Mouse (Mus musculus) activated CD4-positive, CD25-positive, alpha-beta regulatory T cell, adult 4 months (primary cell): ENCODE data around the gene Hist2h3b. TPM values are rescaled to one million over a fixed set of nuclear protein-coding genes. Genes with fewer than 3 reads are reported as not detected.

Experiments used
- ATAC-seq: one replicate; pipeline ENCODE4 v1.8.0; 2017
- polyA plus RNA-seq, 2 experiments: library from polyadenylated mRNA; unstranded; fragments of 100-300 nt; shearing (Covaris generic); gene quantifications; one replicate each; pipeline ENCODE4 v1.2.1; 2017

The Hist2h3b gene
- polyA plus RNA-seq: 10 to 100 TPM; 23.4 to 32.3 TPM

GRCm38 (mm10) chr3:96268051-96268775, at the start of gene Hist2h3b:
Hist2h3b (plus strand) TSS chr3:96268654.
- ATAC-seq: peak; percentile 33

DNA sequence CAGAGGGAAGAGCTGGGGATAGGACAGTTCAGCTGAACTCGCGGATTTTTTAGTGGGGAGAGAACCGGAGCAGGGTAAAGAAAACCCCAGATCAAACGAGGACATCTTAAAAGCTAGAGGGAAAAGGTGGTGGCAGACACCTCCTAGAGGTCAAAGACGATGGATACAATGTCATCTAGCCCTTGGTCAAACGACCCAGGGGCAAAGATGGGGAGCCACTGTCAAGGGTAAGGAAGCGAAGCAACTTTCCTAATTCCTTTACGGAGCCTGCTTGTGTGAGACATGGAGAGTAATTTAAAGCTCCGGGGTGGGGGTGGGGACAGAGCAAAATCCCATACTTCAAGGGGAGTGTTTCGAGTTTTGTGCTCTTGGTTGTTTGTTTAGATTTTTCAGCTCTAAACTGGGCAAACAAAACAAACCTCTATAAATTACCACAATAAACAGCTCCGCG, 49.2 kb upstream of the Hist2h3b start:
- peak; percentile 13 for ATAC-seq

GRCm38 (mm10) chr3:96219661-96220130, 48.8 kb upstream of the Hist2h3b start, which contains the start of the genes Bola1 and Hist2h2ab:
Bola1 (minus strand) TSS chr3:96219709.
Hist2h2ab (plus strand) TSS chr3:96219865.
- ATAC-seq: peak; percentile 70

GRCm38 (mm10) chr3:96220131-96220764, 48.2 kb upstream of the Hist2h3b start:
- ATAC-seq: peak; percentile 0

- ATAC-seq: peak; percentile 75
Measured at GRCm38 (mm10) chr3:96220765-96221639, 47.5 kb upstream of the Hist2h3b start, which contains the start of the genes Hist2h2ac and Hist2h2be. Hist2h2ac (minus strand) TSS chr3:96220880. Hist2h2be (plus strand) TSS chr3:96221119.

DNA sequence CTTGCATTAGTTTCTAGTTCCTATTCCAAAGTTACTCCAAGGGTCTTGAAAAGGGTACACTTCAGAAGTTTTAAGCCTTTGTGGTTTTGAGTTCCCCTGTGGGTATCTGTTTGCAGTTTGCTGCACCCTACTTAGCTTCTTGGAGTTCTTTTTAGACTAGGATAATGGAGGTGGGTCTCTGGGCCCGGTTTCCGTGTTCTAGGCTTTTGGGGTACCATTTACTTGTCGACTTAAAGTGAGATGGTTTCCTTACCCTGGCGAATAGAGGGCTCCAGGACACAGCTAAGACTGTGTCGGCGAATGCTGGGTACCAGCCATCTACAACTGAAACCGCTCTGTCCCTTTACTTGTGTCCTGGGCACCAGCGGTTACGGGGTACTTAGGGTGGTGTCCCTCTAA, 46.8 kb upstream of the Hist2h3b start:
- ATAC-seq: no peak

DNA sequence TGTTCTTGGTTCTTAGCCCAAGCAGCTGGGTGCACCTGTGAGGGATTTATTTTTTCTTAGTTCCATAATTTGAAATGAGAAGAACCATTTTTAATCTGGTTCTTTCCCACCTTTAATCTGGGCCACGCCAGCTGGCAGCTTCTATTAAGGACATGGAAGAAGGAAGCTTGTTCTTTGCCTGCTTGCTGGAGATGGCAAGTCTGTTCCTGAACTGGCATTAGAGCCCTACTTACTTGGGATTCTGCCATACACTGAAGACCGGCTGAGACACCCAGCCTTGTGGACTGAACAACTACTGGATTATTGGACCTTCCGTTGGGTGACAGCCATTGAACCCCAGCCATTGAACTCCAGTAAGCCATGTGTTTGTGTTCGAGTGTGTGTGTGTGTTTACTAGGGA, 45.7 kb upstream of the Hist2h3b start:
- no peak for ATAC-seq

DNA sequence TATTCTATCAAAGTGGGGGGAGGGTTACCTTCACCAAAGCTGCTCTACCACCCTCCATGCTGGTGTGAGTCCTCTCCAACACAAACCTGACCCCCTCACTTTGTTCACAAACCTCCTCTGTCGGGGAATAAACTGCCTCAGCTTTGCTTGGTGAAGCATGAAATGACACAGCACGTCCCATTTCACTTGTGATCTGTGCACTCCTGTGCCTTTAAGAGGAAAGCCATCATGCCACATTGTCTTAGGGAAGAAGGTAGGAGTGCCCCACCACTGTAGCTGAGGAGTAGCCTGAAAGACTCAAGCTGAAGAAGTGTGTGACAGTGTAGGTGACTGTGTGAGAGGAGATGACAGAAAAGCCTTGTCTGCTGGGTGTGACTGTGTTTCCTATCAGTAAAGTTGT, 43.0 kb upstream of the Hist2h3b start:
- ATAC-seq: no peak

DNA sequence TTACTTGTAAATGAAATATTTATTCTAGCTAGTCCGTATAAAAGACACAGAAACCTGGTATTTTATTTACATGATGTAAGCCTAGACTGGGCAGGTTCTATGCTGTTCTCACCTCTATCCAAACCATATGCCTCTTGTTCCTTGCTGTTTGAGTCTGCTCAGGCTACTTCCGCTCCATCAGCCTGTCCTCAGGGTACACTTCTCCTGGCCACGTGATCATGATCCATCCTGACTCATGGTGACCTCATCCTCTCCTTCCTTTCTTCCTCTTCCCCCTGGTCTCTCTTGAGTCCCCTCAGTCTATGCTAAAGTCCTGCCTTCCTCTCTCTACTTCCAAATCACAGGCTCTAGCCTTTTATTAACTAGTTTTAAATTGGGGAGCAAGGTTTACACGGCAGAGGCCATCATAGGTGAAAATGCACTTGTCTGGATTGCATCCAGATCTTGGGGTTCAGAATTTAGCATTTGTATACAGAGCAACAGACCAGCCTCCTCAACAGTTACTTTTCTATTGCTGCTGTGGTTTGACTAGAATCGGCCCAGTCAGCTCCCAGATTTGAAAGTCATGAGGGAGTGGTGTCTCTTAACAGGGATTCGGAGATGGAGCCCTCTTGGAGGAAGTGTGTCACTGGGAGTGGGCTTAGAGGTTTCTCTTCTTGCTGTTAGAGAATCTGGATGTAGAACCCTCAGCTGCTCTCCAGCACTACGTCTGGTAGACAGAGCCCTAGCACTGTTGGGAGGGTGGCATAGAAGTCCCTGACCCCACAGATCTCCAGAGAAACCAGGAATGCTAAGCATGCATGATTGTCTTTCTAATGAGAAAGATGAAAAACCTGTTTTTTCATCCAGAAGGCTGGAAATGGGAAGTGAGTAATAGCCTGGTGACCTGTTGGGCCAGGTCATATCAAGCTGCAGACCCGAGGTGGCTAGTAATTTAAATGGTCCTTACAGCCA, 41.5 kb upstream of the Hist2h3b start:
- no peak for ATAC-seq

- ATAC-seq: no peak
Measured at GRCm38 (mm10) chr3:96228828-96229227, 39.6 kb upstream of the Hist2h3b start.

- no peak for ATAC-seq
Measured at GRCm38 (mm10) chr3:96230404-96230803, 38.0 kb upstream of the Hist2h3b start.

DNA sequence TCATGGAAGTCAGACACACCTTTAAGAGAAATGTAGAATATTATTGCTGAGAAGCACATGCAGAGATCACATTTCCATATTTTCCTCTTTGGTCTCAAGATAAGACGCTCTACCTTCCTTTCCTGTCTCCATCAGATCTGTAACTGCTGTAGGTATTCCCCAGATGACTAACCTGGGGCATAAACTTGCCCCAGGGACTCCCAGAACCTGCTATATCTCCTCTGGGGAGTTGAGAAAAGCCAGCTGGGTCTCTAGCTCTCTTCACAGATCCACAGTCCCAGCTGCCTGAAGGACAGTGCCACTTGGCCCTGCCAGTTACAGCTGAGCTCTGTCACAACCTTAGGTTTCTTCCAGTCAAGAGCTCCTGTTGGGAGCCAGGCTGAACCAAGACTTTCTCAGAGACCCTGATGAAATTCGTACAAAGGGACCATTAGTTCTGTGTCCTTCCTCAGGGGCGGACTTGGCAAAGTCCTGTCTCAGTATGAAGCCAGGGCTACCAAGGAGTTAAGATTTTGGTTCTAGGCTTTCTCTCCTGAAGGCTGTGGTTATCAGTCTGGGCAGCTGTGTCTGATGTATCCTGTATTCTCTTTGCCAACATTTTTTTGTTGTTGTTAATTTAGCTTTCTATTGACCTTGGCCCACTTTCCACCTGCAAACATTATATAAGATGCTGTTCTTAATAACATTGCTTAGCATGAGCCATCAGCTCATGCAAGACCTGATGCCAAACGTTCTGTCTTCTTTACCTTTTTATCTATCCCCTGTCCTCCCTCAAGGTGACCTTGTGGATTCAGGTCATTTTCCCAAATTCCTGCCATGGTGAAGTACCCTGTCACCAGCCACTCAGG, 37.3 kb upstream of the Hist2h3b start:
- ATAC-seq: no peak

DNA sequence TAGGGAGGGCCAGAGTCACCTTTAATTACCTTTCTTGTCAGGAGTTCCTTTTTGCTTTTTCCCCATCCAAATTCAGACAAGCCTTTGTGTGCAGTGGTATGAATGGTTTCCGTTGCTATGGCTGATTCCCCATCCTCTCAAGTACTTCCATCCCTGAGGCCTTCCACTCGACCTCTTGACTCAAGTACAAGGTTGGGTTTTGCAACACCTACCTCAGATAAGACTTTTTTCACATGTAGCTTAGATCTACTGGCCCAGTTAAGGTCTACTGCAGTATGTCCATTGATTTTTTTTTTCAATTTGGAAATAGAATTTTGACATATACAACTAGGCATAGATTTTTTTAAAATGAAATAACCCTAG, 36.7 kb upstream of the Hist2h3b start:
- ATAC-seq: no peak

DNA sequence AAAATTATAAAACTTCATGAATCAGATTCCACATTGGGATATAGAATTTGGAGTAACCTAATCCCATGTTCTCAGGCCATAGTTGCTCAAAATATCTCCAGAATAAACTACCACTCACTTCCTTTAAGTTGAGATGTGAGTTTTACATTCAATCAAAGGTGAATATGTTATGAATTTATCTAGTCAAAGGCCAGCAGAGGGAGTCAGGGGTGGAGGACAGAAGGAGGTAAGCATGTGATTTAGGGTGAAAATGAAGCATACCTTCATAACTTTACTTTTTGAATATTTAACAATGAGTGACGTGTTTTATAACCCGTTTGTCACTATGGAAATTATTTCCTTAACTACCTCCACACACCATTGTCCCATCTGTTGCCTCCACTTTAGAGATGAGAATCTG, 33.5 kb upstream of the Hist2h3b start:
- ATAC-seq: no peak

- ATAC-seq: no peak
Measured at GRCm38 (mm10) chr3:96235836-96236235, 32.6 kb upstream of the Hist2h3b start.

DNA sequence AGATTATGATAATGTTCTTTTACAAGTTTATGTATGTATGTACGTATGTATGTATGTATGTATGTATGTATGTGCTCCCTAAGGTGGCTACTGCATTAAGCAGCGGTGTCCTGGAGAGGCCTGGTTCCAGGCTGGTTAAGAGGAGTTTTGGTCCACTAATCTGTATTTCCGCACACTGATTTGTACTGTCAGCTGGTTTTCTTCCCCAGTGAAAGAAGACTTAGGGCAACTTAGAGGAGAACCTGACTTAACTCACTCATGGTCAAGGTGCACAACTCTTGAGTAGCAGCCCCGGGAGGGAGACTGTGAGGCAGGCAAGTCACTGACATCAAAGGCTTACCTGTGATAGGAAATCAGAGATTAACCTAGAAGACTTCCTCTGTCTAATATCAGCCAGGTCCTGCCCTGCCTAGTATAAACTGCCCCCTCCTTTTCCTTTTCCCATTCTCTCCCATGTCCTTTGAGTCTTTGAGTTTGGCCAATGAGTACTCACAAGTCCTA, 31.6 kb upstream of the Hist2h3b start:
- no peak for ATAC-seq

DNA sequence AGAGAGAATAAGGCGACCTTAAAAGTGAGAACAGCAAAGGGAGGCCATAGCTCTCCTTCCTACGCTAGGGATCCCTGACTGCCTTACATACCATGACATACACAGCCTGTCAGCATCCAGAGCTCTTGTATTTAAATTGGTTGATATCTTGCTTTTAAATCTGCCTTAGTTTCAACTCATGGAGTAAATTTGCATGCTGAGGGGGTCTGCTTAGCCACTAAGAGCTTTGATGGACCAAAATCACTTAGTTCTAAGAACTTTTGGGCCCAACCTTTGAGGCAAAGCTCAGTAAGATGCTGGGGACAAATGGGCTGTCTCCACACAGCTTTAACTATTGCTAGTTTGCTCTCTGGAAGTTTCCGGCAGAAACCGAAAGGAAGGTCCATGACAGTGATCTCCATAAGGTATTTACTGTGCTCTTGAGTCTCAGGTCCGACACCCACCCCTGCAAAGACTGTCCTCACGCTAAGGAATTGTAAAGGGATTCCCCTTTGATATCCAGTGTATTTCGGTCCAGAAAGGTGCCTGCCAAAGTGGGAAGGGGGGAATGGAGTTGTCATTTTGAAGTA, 31.0 kb upstream of the Hist2h3b start:
- ATAC-seq: no peak

DNA sequence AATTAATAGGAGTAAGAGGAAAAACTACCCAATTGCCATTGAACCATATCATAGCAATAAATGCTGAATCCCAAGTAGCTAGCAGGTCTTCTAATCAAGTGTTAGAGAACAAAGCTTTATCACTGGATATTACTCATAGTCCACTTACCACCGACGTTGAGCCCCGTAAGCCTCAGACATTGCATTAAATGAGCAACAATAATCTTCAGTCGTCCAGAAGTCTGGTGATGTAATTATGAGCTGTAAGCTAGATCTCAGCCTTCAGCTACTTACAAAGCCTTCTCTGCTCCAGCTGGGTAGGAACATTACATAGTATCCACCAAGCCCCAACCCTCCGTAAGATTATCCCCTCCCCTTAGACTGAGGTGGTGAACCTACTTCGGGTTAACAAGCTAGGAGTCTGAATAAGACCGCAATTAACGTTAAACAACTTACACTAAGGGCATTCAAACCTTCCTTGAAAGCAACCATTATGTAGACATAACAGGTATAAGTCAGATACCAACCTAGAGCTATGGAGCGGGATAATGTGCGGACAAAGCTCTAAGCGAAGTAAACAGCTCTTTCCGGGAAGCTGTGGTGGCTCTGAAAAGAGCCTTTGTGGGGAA, 30.4 kb upstream of the Hist2h3b start:
- ATAC-seq: no peak

DNA sequence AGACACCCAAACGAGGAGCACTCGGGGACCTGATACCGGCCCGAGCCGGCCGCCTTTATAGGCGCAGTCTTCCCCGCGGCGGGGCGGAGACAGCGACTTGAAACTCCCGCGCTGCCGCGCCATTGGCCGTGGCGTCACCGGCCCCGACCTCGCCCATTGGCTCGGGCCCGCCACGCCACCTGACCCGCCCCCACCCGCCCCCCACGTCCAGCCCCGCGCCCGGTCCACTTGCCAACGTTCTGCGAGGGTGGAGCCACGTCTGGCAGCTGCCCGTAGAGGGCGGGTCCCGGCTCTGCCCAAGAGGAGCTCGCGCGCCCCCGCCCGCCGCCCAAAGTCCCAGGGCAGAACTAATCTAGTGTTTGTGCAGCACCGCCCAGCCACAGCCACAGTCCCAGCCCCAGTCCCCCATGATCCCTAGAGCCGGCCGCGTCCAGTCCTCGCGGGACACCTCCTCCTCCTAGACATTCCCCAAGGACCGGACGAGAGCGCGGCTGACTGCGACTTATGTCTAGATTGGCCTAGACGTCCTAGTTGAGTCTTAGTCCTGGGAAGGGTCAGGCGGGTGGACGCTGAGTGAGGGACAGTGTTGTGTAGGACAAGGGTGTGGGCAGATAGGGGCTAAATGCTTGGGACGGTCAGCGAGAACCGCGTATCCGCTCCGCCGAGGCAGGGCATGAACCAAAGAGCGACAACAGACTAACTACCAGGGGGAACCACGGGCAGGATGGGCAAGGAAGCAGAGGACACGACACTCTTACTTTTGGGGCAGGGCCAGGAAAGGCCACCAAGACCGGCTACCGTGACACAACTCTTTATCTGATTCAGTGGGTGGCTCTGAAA, 29.3 kb upstream of the Hist2h3b start, which contains the start of gene Hist2h3c2:
Hist2h3c2 (minus strand) TSS at position 174 of the 840 bp plus-strand sequence.
- ATAC-seq: peak; percentile 67
